Mouse (Mus musculus) activated CD4-positive, CD25-positive, alpha-beta regulatory T cell, adult 4 months (primary cell): ENCODE measurements around the gene Mdm4. TPM values are rescaled to one million over a fixed set of nuclear protein-coding genes. Genes with fewer than 3 reads are reported as not detected.

ENCODE experiments used
- ATAC-seq: one replicate; pipeline ENCODE4 v1.8.0; 2017
- polyA plus RNA-seq, 2 experiments: library from polyadenylated mRNA; unstranded; fragments of 100-300 nt; shearing (Covaris generic); gene quantifications; one replicate each; pipeline ENCODE4 v1.2.1; 2017

Gene Mdm4
- 100 to 1,000 TPM in 1 of 2 experiments, 10 to 100 TPM in 1; 84.8 to 102 TPM for polyA plus RNA-seq

DNA sequence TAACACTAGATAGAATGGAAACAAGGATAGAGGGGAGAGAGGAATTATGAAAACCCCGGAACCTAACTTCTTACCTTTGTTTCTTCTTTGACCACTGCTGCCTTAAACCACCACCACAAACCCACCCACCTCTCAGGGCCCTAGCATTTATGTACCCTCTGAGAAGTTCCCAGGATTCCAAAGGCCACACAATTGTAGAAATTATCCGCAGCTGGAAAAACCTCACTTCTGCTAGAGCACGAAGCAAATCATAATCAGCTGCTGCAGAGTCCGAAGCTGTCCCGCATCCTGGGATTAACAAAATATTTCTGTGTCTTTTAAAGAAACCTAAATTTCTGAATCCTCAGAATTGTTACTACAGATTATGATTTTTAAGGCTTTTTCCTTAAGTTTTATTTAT, at the start of gene Mdm4:
TSS of gene Mdm4 (minus strand) at position 101 of the 400 bp plus-strand sequence.
- ATAC-seq: no peak

DNA sequence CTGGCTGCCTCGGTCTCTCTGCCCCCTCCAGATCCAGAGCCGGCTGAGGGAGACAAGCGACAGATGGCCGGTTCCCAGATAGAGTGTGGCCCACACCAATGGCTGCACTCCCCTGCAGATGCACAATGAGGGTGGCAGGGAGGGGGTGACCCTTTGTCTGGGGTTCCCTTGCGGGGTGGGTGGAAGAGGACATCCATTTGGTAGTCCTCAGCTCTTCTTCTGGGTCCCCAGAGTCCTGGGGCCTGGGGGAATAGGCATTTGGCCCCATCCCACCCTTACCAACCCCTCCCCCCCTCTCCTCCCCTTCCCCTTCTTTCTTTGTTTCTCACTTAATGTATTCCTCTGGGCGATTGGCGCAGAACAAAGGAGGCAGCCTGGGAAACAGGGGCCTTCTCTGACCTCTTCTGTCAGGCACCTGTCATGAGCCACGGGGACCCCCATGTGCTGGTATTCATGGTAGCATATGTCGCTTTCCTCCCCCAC, 49.8 kb upstream of the Mdm4 start:
- ATAC-seq: no peak

DNA sequence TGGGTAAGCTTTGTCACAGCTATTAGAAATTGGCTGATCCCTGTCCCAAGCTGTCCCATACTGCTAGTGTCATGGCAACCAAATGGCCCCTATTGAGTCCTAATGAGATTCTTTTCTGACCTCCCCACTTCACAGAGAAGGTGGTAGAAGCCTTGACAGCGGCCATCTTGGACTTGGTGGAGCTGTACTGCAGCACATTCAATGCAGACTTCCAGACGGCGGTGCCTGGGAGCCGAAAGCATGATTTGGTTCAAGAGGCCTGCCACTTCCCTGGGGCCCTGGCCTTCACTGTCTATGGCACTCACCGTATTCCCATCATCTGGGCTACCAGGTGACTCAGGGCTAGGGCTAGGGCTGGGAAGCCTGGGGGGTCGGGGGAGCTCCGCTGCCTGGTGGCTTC, 49.1 kb upstream of the Mdm4 start:
- ATAC-seq: no peak

DNA sequence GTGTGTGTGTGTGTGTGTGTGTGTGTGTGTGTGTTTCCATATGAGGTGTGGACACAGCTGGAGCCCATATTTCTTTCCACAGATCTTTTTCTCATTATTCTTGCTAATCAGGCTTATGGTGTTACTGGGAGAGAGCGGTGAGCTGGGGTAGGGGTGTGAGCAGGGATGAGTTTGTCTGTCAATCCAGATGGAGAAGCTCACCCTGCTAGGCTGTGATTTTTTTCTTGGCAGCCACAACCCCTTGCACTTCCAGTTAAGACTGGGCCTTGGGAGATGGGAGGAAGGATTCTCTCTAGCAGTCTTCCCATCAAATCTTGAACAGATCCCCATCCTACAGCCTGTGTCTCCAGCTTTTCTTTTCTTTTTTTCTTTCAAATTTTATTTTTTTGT, 48.0 kb upstream of the Mdm4 start:
- ATAC-seq: no peak

GRCm38 (mm10) chr1:133077606-133078337, 47.4 kb upstream of the Mdm4 start:
- ATAC-seq: no peak

DNA sequence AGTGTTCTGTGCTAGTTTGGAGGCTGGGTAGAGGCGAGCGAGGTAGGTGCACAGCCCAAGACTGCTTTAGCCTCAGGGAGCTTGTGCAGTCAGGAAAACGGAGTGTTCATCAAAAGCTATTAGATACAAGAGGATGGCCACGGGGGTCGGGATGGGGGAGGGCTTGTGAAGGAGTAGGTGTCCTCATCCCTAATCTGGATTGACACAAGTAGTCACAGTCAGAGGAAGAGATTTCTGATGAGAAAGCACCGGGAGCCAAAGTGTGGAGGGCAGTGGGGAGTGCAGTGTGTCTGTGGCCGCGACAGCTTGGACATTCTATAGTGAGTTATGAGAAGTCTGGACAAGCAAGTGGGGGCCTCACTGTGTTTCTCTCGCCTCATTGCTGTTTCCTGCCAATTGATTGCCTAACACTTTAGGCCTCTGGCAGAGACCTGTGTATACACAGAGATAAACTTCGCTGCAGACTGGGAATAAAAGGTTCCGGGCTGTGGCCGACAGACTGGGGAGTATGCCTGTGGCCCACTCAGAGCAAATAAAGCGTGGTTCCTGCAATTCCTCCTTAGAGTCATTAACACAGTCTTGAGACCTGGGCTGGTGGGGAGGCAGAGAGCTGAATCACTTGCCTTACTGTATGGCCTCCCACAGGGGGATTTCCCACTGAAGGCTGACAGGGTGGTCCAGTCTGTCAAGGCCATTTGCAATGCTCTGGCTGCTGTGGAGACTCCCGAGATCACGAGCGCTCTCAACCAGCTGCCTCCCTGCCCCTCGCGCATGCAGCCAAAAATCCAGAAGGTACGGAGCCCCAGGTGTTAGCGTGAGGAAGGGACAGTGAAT, 46.5 kb upstream of the Mdm4 start:
- no peak for ATAC-seq

DNA sequence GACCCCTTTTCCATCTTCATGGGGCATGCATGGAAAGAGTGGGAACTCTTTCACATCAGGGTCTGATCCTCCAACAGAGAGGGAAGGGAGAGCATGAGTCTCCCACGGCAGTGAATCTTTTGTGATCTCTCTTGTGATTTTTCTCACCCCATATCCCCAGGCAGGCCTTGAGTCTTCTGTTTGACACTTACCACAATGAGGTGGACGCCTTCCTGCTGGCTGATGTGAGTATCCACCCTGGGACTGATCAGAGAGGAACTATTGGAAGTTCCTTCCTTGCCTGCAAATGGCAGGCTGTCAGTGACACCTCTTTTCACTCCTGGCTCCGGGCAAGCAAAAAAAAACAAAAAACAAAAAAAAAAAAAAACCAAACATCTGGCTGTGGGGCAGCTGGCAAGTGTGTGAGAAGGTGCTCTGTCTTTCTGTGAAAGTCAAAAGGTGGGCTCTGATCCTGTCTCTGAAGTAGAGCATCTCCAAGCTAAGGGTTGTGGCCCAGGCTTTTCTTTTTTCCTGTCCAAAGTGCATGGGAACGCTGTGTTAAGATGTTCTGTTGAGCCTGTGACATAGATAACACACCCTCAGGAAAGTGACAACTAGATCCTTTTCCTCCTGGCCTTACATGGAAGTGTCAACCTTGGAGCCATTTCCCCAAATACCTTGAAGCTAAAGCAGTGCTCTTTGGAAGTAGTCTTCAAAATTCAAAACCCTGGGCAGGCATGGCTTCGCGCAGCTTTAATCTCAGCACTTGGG, 45.5 kb upstream of the Mdm4 start:
- ATAC-seq: no peak

DNA sequence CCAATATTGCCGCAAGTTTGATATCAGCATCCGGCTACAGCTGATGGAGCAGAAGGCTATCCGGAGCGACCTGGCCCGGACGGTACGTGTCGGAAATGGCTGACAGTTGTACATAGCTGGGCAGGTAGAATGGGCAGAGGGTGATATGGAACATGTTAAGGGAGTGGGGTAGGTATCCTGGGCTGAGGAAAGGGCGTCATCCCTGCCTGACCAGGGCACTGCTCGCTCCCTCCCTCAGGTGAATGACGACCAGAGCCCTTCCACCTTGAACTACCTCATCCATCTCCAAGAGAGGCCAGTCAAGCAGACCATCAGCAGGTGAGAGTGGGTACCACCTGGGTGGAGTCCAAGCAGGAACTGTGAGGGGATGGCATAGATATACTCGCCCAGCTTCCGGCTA, 44.2 kb upstream of the Mdm4 start:
- no peak for ATAC-seq

- no peak for ATAC-seq
Observed at GRCm38 (mm10) chr1:133073327-133073856, 43.0 kb upstream of the Mdm4 start.

DNA sequence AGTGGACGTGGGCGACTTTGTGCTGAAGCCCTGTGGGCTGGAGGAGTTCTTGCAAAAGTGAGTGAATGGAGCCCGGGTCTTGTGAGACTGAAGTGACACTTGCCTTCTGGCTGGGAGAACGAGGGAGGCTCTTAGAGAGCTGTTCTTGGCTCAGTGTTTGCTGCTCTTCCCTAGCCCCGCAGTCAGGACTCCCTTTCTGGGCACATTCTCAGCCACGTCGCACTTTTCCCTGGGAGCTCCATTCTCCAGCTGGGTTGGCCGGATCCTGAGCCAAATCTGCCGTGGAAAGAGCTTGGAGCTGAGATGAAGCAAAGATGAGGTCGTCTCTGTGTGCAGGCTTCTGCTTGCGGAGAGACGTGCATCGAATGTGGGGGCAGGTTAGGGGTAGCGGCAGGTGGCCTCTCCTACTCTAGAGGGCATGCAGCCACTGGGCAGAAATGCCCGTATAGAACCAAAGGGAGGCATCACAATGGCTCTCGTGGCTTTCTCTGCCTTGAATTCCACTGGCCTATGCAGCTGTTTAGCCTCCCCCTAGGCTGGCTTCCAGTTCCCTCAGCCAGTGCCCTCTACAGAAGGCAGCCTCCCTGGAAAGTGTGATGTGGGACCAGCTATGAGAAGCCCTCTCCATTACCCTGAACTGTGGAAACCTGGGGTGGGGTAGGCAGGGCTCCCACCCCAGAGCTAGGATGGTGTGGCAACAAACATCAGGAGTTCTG, 41.5 kb upstream of the Mdm4 start:
- ATAC-seq: no peak

DNA sequence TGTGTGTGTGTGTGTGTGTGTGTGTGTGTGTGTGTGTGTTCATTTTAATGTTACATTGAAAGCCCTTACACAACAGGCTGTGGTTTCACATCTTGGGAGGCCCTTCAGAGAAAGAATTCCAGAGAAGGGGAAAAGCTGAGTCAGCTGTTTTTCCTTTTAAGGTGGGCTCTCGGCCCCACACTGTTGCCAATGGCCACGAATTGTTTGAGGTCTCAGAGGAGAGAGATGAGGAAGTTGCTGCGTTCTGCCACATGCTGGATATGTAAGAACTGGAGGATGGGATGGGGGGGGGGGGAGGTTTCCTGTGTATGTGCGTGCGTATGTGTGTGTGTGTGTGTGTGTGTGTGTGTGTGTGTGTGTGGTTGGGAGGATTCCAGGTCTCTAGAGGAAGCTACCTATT, 39.8 kb upstream of the Mdm4 start:
- ATAC-seq: no peak

- no peak for ATAC-seq
Observed at GRCm38 (mm10) chr1:133069275-133070120, 39.1 kb upstream of the Mdm4 start.

- no peak for ATAC-seq
Observed at GRCm38 (mm10) chr1:133068669-133069274, 38.4 kb upstream of the Mdm4 start.

GRCm38 (mm10) chr1:133068268-133068667, 37.9 kb upstream of the Mdm4 start:
- ATAC-seq: no peak

- no peak for ATAC-seq
Observed at GRCm38 (mm10) chr1:133063164-133063563, 32.8 kb upstream of the Mdm4 start.

DNA sequence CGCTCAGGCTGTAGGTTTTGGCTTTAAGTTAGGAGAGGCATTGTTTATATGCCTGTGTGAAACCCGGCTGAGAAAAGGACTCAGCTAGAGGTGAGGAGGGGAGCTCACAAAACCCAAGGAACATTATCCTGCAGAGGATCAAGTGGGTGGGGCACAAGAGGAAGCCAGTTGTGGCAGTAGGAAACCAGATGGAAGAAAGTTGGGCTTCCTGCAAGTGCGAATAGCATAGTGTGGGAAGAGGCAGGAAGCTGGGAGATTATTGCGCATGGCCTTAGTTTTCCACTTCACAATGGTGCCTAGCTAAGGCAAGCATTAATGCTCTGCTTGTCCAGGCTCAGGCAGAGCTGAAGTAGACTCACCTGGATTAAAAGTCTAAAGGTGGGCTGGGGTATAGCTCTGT, 30.3 kb upstream of the Mdm4 start:
- no peak for ATAC-seq

- ATAC-seq: no peak
Observed at GRCm38 (mm10) chr1:133059592-133059991, 29.2 kb upstream of the Mdm4 start.

GRCm38 (mm10) chr1:133057345-133058034, 27.1 kb upstream of the Mdm4 start:
- ATAC-seq: no peak

- no peak for ATAC-seq
Observed at GRCm38 (mm10) chr1:133054326-133054725, 24.0 kb upstream of the Mdm4 start.

DNA sequence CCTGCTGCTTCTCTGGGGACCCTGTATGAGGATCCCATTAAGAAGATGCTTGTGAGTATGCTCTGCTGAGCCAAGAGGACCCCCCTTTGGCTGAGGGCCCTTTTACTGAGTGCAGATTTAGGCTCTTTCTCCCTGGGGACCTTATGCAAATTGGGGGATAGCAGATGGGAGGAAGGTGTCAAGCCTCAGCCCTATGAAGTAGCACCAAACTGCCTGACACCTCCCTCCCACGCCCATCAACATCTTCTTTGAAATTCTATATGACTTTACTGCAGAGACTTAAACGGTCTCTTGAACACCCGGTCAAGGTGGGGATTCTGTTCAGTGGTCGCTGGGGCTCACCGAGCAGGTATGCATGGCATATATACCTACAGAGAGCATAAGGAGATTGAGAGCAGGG, 22.7 kb upstream of the Mdm4 start:
- ATAC-seq: no peak
